Mouse (Mus musculus) lung, embryonic 16.5 days (tissue): Measurements from ENCODE around the gene Fam185a. TPM values are rescaled to one million over a fixed set of nuclear protein-coding genes. Genes with fewer than 3 reads are reported as not detected.
A peak's percentile ranks its signal among the peaks of the same experiment; 100 is the strongest.

ENCODE experiments used
- ATAC-seq: fragments of 200-750 bp; cut with Nextera tagmentation; 2 replicates; pipeline ENCODE4 v1.8.0; 2017; ENCODE audit warnings: low read depth, mild to moderate bottlenecking, moderate library complexity
- H3K27ac ChIP-seq: fragments of 300-500 bp; sonication (generic); 2 replicates; pipeline ENCODE4 v1.5.1; 2014; ENCODE audit warnings: mild to moderate bottlenecking, control low read depth, low read length
- H3K27me3 ChIP-seq: fragments of 300-500 bp; sonication (generic); 2 replicates; pipeline ENCODE4 v1.6.1; 2014; ENCODE audit warnings: low read depth, low read length, mixed read lengths; ENCODE audit not compliant: control insufficient read depth, insufficient read depth
- H3K36me3 ChIP-seq: fragments of 300-500 bp; sonication (generic); 2 replicates; pipeline ENCODE4 v1.6.1; 2014; ENCODE audit warnings: low read length; ENCODE audit not compliant: control insufficient read depth, insufficient read depth
- H3K4me1 ChIP-seq: fragments of 300-500 bp; sonication (generic); replicated peaks from 2 replicates; pipeline ENCODE4 v1.6.1; 2014; ENCODE audit warnings: low read length, mixed read lengths; ENCODE audit not compliant: control insufficient read depth, insufficient read depth
- H3K4me2 ChIP-seq: fragments of 300-500 bp; sonication (generic); 2 replicates; pipeline ENCODE4 v1.6.1; 2014; ENCODE audit warnings: low read depth, low read length, control low read depth
- H3K4me3 ChIP-seq: fragments of 300-500 bp; sonication (generic); 2 replicates; pipeline ENCODE4 v1.5.1; 2014; ENCODE audit warnings: mild to moderate bottlenecking, low read length, control low read depth
- H3K9ac ChIP-seq: fragments of 300-500 bp; sonication (generic); 2 replicates; pipeline ENCODE4 v1.6.1; 2014; ENCODE audit warnings: low read length, control low read depth
- H3K9me3 ChIP-seq: fragments of 300-500 bp; sonication (generic); 2 replicates; pipeline ENCODE4 v1.6.1; 2016; ENCODE audit warnings: low read length; ENCODE audit not compliant: control insufficient read depth
- WGBS: fragments of 180-500 bp; shearing (Covaris S2); extraction: QIAGEN DNeasy Blood & Tissue Kit; methylation state at CpG from one replicate; pipeline ENCODE4 v1.1.7; 2014; 5-methylcytosine and 5-hydroxymethylcytosine counted together
- polyA plus RNA-seq: library from polyadenylated mRNA; unstranded; fragments of >200 nt; fragmentation: Nextera tagmentation; extraction: Ambion mirVana; gene quantifications from 2 replicates; pipeline ENCODE4 v1.2.1, GENCODE M21; 2015

Fam185a gene
- 4.0 and 4.1 TPM in 2 replicates for polyA plus RNA-seq

DNA sequence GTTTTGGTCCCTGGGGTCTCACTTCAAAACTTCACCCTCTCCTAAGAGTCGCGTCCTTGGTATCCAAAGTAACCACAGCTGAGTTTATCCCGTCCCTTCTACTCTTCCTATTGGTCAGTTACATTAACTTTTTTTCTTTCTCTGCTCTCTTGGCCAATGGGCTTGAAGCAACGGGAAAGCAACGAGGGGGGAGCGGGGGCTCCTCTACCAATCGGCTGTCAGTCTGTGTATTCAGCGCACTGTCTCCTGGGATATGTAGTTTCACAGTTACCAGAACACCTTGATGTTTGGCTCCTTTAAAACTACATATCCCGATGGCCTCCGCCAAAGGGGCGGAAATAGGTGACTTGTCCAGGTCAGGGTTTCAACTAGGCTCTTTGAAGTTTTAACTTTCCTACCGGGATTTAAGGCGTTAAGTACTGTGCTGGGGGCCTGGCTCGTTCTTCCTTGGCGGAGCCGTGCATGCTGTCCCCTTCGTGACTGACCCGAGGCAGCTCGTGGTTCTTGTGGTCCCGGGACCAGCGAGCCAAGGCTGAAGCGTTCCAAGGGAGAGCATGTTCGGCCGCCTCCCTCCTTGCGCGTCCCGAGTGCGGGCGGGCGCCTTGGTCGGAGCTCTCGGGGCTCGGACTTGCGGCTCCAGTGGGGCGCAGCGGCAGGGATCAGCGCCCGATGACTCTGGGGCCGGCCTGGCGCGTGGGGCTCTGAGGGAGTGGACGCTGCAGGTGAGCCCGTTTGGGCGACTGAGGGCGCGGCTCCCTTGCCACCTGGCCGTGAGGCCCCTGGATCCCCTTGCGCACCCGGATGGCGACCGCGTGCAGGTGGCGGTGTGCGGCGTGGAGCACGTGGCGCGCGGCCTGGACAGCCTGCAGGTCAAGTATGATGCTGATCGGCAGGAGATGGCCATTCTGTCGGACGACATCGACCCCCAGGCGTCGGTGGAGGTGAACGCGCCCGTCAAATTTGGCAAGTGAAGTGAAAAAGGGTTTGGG, at the start of gene Fam185a, which contains the start of gene Ccdc146:
TSS of gene Fam185a (plus strand) at position 345 of the 989 bp plus-strand sequence.
TSS of gene Ccdc146 (minus strand) at position 64 of the 989 bp plus-strand sequence.
- H3K4me3 ChIP-seq, result peak within 1 kb of the TSS; percentile 60
- under 1% methylated on average over 52 of the region's 68 CpGs for WGBS
- peak within 1 kb of the TSS; percentile 92 for H3K4me2 ChIP-seq
- no peaks in the 10 kb centered on the region for H3K9me3 ChIP-seq
- H3K36me3 ChIP-seq, result no peaks in the 10 kb centered on the region
- H3K4me1 ChIP-seq, result peaks cover 13% of the 10 kb centered on the region
- H3K27me3 ChIP-seq, result no peaks in the 10 kb centered on the region
- peak within 1 kb of the TSS; percentile 80 for H3K9ac ChIP-seq
- ATAC-seq, result peak; percentile 100
- H3K27ac ChIP-seq, result peak within 1 kb of the TSS; percentile 31

GRCm38 (mm10) chr5:21376935-21377334, 47.8 kb upstream of the Fam185a start:
- ATAC-seq, result no peak
- no peaks in the 10 kb centered on the region for H3K9me3 ChIP-seq
- peaks cover 6% of the 10 kb centered on the region for H3K4me1 ChIP-seq
- no peak overlapping the region for H3K4me3 ChIP-seq
- no peak overlapping the region for H3K9ac ChIP-seq
- no peaks in the 10 kb centered on the region; the same call in 1 of the 2 replicates for H3K27me3 ChIP-seq
- H3K27ac ChIP-seq, result no peak overlapping the region
- H3K36me3 ChIP-seq, result no peaks in the 10 kb centered on the region
- H3K4me2 ChIP-seq, result no peak overlapping the region
- 45% methylated on average over 4 of the region's 4 CpGs for WGBS

GRCm38 (mm10) chr5:21378397-21378796, 46.4 kb upstream of the Fam185a start:
- no peaks in the 10 kb centered on the region for H3K27me3 ChIP-seq
- H3K4me1 ChIP-seq, result peaks cover 9% of the 10 kb centered on the region
- H3K4me2 ChIP-seq, result no peak overlapping the region
- WGBS, result 27% methylated on average over 2 of the region's 2 CpGs
- H3K36me3 ChIP-seq, result no peaks in the 10 kb centered on the region
- no peak overlapping the region for H3K4me3 ChIP-seq
- H3K27ac ChIP-seq, result no peak overlapping the region
- no peaks in the 10 kb centered on the region for H3K9me3 ChIP-seq
- no peak overlapping the region for H3K9ac ChIP-seq
- no peak for ATAC-seq

DNA sequence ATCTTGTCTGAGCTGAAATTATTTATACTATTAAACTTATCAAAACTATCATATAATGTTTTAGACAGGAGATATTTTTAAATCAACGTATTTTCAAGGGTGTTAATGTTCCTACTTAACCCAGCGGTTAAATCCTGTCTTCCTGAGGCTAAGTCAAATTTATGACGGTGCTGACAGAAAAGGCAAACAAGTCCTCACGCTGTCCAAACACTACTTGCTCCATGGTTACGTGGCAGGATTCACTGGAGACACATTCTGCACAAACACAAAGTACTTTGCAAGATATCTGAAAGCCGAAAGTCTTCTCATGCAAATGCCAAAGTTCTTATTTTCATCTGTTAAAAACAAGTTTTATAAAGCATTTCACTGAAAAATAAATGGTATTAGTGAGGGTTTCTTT, 42.8 kb upstream of the Fam185a start:
- Histone ChIP-seq H3K4me2 (no peak overlapping the region), H3K4me3 (no peak overlapping the region), H3K27ac (no peak overlapping the region), H3K27me3 (no peaks in the 10 kb centered on the region), H3K4me1 (peaks cover 9% of the 10 kb centered on the region), H3K9ac (no peak overlapping the region), H3K36me3 (no peaks in the 10 kb centered on the region), H3K9me3 (no peaks in the 10 kb centered on the region)
- no peak for ATAC-seq
- 9% methylated on average over 6 of the region's 6 CpGs for WGBS

DNA sequence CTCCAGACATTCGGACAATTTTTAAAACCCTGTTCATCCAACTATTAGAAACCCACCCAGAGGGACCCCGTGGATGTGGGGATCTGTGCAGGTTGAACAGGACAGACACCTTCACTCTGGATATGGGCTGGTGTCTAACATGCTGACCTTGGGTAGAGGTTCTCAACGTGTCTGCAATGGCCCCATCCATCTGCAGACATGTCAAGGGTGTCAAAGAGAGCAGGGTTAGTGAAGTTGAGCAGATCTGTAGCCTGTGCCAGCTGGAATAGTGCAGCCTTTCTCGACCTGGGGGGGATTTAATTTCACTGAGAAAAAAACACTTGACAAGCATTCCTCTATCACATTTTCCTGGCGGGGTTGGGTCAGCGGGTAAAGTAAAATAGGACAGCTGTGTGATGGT, 42.1 kb upstream of the Fam185a start:
- no peaks in the 10 kb centered on the region for H3K9me3 ChIP-seq
- no peak overlapping the region for H3K9ac ChIP-seq
- ATAC-seq, result no peak
- no peaks in the 10 kb centered on the region for H3K36me3 ChIP-seq
- WGBS, result 36% methylated on average over 6 of the region's 6 CpGs
- H3K4me1 ChIP-seq, result peaks cover 9% of the 10 kb centered on the region
- H3K4me3 ChIP-seq, result no peak overlapping the region
- H3K27ac ChIP-seq, result no peak overlapping the region
- H3K4me2 ChIP-seq, result no peak overlapping the region
- no peaks in the 10 kb centered on the region for H3K27me3 ChIP-seq

GRCm38 (mm10) chr5:21383392-21384251, 41.1 kb upstream of the Fam185a start:
- H3K4me1 ChIP-seq, result peaks cover 9% of the 10 kb centered on the region
- H3K4me3 ChIP-seq, result no peak overlapping the region
- ATAC-seq, result no peak
- H3K4me2 ChIP-seq, result peak overlapping the region; percentile 2; the same call in 1 of the 2 replicates
- no peaks in the 10 kb centered on the region for H3K36me3 ChIP-seq
- no peaks in the 10 kb centered on the region for H3K27me3 ChIP-seq
- H3K9me3 ChIP-seq, result no peaks in the 10 kb centered on the region
- H3K9ac ChIP-seq, result peak overlapping the region; percentile 32; the same call in 1 of the 2 replicates
- 30% methylated on average over 14 of the region's 14 CpGs for WGBS
- H3K27ac ChIP-seq, result peak overlapping the region; percentile 4; the same call in 1 of the 2 replicates

DNA sequence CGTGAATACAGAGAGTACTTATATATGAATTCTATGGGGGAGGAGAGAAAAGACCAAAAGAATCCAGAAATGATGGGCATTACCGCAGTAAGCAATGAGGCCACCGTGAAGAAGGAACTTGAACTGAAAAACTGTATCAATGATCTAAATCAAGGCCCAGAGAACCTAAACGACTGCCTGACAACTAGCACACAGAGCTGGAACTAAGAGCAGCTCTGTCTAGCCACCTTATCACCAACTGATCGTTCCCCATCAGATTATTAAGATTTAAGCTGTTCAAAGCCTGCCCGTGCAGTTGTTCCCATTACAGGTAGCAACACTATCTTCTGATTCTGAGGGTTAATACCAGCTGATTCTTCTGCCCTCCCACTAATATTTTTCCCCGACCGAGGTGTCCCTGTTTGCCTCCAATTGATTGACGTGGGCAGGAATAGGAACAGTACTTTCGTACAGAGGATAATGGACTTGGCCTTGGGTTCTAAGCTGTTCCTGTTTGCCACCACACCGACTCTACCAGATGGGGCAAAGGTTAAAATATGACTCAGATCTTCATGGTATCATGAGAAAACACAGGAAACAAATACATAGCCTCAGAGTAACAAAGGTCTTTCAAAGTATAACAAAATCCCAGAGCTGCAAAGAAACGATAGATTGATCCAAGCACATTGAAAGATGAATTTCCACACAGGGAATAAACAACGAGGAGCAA, 40.4 kb upstream of the Fam185a start:
- ATAC-seq, result no peak
- H3K9ac ChIP-seq, result no peak overlapping the region
- no peaks in the 10 kb centered on the region for H3K27me3 ChIP-seq
- peaks cover 9% of the 10 kb centered on the region for H3K4me1 ChIP-seq
- H3K27ac ChIP-seq, result no peak overlapping the region
- no peaks in the 10 kb centered on the region for H3K9me3 ChIP-seq
- H3K4me2 ChIP-seq, result no peak overlapping the region
- H3K36me3 ChIP-seq, result no peaks in the 10 kb centered on the region
- H3K4me3 ChIP-seq, result no peak overlapping the region
- 67% methylated on average over 13 of the region's 13 CpGs for WGBS

- no peak overlapping the region for H3K4me3 ChIP-seq
- H3K4me1 ChIP-seq, result peaks cover 9% of the 10 kb centered on the region
- no peak overlapping the region for H3K9ac ChIP-seq
- no peaks in the 10 kb centered on the region for H3K36me3 ChIP-seq
- H3K27me3 ChIP-seq, result no peaks in the 10 kb centered on the region
- H3K9me3 ChIP-seq, result no peaks in the 10 kb centered on the region
- no peak overlapping the region for H3K4me2 ChIP-seq
- no peak for ATAC-seq
- H3K27ac ChIP-seq, result no peak overlapping the region
- WGBS, result 85% methylated on average over 9 of the region's 9 CpGs
Observed at GRCm38 (mm10) chr5:21384976-21385375, 39.8 kb upstream of the Fam185a start.
